Mouse (Mus musculus) neural tube, embryonic 10.5 days (tissue): ENCODE measurements around the gene Tapbp.

ENCODE experiments used
- DNase-seq: peaks from one replicate; pipeline ENCODE4 v3.0.0-alpha.2; 2017; ENCODE audit warnings: low spot score; ENCODE audit errors: extremely low spot score

Tapbp gene

GRCm38 (mm10) chr17:33965082-33965845, 49.6 kb downstream of the Tapbp start:
- no peak for DNase-seq

GRCm38 (mm10) chr17:33965846-33966550, 50.3 kb downstream of the Tapbp start:
- DNase-seq: no peak

GRCm38 (mm10) chr17:33968489-33968888, 52.8 kb downstream of the Tapbp start:
- peak; percentile 88 for DNase-seq

GRCm38 (mm10) chr17:33968927-33969326, 53.2 kb downstream of the Tapbp start:
- no peak for DNase-seq

GRCm38 (mm10) chr17:33969394-33969793, 53.7 kb downstream of the Tapbp start:
- DNase-seq: no peak

DNA sequence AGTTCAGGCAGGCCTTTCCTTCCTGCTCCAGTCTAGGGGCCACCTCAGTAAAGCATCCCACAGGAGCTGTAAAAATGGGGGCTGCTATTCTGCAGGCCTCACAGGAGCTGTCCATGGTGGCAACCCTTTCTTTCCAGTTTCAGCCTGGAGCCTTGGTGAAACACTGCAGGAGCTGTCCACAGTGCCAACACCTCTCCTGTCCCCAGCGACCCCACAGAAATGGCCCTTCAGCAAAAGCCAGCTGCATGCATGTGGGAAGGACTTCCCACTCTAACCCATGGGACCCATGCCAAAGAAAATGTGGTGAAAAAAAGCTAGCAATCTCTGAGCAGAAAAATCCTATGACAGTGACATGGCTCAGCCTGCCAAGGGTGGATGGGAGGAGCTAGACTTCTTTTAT, 57.0 kb downstream of the Tapbp start:
- DNase-seq: peak; percentile 50

GRCm38 (mm10) chr17:33973572-33973971, 57.9 kb downstream of the Tapbp start:
- no peak for DNase-seq

DNA sequence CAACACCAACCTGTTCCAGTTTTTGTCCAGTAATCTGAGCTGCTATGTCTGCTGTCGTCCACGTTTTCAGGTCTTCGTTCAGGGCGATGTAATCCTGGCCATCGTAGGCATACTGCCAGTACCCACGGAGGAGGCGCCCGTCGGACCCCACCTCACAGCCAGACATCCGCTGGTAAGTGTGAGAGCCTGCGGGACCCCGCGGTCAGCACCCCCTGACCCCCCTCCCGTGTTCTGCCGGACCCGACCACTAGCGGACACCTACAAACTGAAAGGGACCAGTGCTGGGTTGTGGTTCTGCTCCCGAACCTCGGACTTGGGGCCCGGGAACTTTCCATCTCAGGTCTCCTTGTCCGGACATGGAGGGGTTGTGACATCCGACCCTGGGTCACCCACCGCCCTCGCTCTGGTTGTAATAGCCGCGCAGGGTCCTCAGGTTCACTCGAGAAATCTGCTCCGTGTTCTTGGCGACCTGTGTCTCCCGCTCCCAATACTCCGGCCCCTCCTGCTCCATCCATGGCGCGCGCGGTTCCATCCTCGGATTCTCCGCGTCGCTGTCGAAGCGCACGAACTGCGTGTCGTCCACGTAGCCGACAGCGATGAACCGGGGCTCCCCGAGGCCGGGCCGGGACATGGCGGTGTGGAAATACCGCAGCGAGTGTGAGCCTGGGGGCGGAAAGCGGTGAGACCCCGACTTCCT, 62.3 kb downstream of the Tapbp start:
- DNase-seq: peak; percentile 41

DNA sequence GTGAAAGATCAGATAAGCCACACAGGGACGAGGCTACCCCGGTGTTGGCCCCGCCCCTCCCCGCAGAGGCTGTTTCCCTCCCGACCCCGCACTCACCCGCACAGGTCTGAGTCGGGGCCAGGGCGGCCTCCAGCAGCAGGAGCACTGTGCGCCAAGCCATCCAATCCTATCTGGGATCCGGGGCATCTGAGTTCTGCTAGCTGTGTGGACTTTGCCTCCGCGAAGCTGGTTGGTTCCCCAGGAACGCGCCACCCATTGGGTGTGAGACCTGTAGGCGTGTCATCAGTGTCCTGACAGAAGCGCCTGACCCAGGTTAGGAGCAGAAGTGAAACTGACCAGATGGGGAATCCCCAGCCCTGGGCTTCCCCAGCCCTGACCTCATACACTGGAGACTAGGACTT, 62.9 kb downstream of the Tapbp start:
- DNase-seq: no peak
